In the genomic region with DNA sequence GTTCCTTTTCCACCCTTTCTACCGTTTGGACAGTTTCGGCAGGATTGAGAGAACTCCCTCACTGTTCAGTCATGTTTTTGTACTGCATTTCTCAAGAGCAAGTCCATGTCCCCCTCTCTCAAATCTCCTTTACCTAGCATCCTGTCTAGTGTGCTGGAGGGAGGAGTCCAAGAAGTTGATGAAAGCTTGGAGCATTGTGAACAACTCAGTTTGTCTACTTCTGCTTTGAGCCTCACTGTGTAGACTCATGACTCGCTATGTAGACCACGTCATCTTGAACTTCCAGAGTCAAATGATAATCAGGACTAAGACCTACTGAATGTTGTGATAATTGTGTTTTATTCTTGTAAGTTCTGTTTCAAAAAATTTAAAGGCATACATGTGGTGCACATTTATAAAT, we compare ENCODE assay signal across 22 mouse cellular contexts. TPM values are rescaled to one million over a fixed set of nuclear protein-coding genes. Genes with fewer than 3 reads are reported as not detected.
DNase-seq lines count a peak whose midpoint lies in the region; ATAC-seq and TF ChIP-seq lines count a peak whose summit lies in the region.
"Had no signal": no experiment of that assay in that cellular context is flagged by ENCODE, and none has a peak within 500 bp of the region (broad histone marks: within the 10 kb centered on the region; RNA-seq: fewer than 3 reads in every experiment).

No protein-coding gene starts in this region.

- no peak for TF ChIP-seq CTCF in liver, adult 2 months (IDR thresholded peaks at IDR 0.05; ENCODE audit: low read depth, low read length)
- TF ChIP-seq CTCF in stomach, postnatal 0 days (IDR thresholded peaks at IDR 0.05; ENCODE audit: low read depth) = no peak

- H3K4me2 ChIP-seq in stomach, embryonic 15.5 days = no peak overlapping the region
- H3K4me2 ChIP-seq in stomach, postnatal 0 days (replicated peaks; ENCODE audit: low read depth) = no peak overlapping the region
- H3K4me2 ChIP-seq in hindbrain, embryonic 12.5 days (replicated peaks) = no peak overlapping the region
- H3K4me2 ChIP-seq: forebrain, embryonic 13.5 days; heart, embryonic 13.5 days; hindbrain, embryonic 13.5 days had no signal

- ATAC-seq in stomach, embryonic 15.5 days (ENCODE audit: insufficient read depth, low FRiP score, low read depth) = no peak
- no peak for ATAC-seq in stomach, postnatal 0 days (ENCODE audit: low FRiP score, low TSS enrichment)
- ATAC-seq in megakaryocyte, adult 5-6 weeks (ENCODE audit: poor library complexity, severe bottlenecking) = peak; percentile 64
- ATAC-seq in hindbrain, embryonic 12.5 days (ENCODE audit: low FRiP score) = no peak
- ATAC-seq: forebrain, embryonic 13.5 days; forebrain, postnatal 0 days; hindbrain, postnatal 0 days had no signal

- H3K36me3 ChIP-seq in liver, adult 2 months (ENCODE audit: control insufficient read depth, insufficient read depth, low read length) = no peaks in the 10 kb centered on the region
- H3K36me3 ChIP-seq in stomach, embryonic 15.5 days = no peaks in the 10 kb centered on the region
- no peaks in the 10 kb centered on the region for H3K36me3 ChIP-seq in stomach, postnatal 0 days (ENCODE audit: control insufficient read depth, insufficient read depth, low read length)
- H3K36me3 ChIP-seq in hindbrain, embryonic 12.5 days = no peaks in the 10 kb centered on the region
- H3K36me3 ChIP-seq: heart, embryonic 13.5 days; hindbrain, embryonic 13.5 days had no signal

- no peaks in the 10 kb centered on the region for H3K9me3 ChIP-seq in stomach, embryonic 15.5 days
- H3K9me3 ChIP-seq in stomach, postnatal 0 days (ENCODE audit: control insufficient read depth, low read length) = no peaks in the 10 kb centered on the region
- no peaks in the 10 kb centered on the region for H3K9me3 ChIP-seq in hindbrain, embryonic 12.5 days (replicated peaks)
- H3K9me3 ChIP-seq: embryonic facial prominence, embryonic 10.5 days; forebrain, embryonic 13.5 days; heart, embryonic 13.5 days; hindbrain, embryonic 13.5 days had no signal

- no peak for TF ChIP-seq EP300 in stomach, postnatal 0 days (optimal IDR thresholded peaks at IDR 0.05)

- whole genome bisulfite sequencing in liver, adult 2 months = 79% methylated on average over 4 of the region's 4 CpGs
- 79% methylated on average over 4 of the region's 4 CpGs for WGBS in stomach, embryonic 15.5 days
- WGBS in stomach, postnatal 0 days = 66% methylated on average over 4 of the region's 4 CpGs
- 83% methylated on average over 4 of the region's 4 CpGs for WGBS in hindbrain, embryonic 12.5 days

- TF ChIP-seq POLR2A in liver, adult 2 months (IDR thresholded peaks at IDR 0.05; ENCODE audit: extremely low read depth, insufficient read depth, low read length) = no peak

- H3K4me1 ChIP-seq in liver, adult 2 months (ENCODE audit: control insufficient read depth, insufficient read depth, low read length) = peaks cover 2% of the 10 kb centered on the region; the same call in 1 of the 2 replicates
- peaks cover 15% of the 10 kb centered on the region for H3K4me1 ChIP-seq in stomach, embryonic 15.5 days
- H3K4me1 ChIP-seq in stomach, postnatal 0 days (replicated peaks; ENCODE audit: control insufficient read depth, insufficient read depth) = peaks cover 6% of the 10 kb centered on the region
- H3K4me1 ChIP-seq in hindbrain, embryonic 12.5 days = peaks cover 22% of the 10 kb centered on the region

- no peaks in the 10 kb centered on the region for H3K27me3 ChIP-seq in liver, adult 2 months (ENCODE audit: control insufficient read depth, insufficient read depth, low read length)
- H3K27me3 ChIP-seq in stomach, embryonic 15.5 days (replicated peaks) = no peaks in the 10 kb centered on the region
- H3K27me3 ChIP-seq in stomach, postnatal 0 days (ENCODE audit: control insufficient read depth, insufficient read depth, low read length) = no peaks in the 10 kb centered on the region
- no peaks in the 10 kb centered on the region for H3K27me3 ChIP-seq in hindbrain, embryonic 12.5 days
- H3K27me3 ChIP-seq: forebrain, embryonic 13.5 days; heart, embryonic 13.5 days; hindbrain, embryonic 13.5 days had no signal

- no peak overlapping the region for H3K9ac ChIP-seq in liver, adult 2 months (ENCODE audit: low read depth, low read length)
- no peak overlapping the region for H3K9ac ChIP-seq in stomach, embryonic 15.5 days
- no peak overlapping the region for H3K9ac ChIP-seq in stomach, postnatal 0 days (ENCODE audit: low read length)
- no peak overlapping the region for H3K9ac ChIP-seq in hindbrain, embryonic 12.5 days
- H3K9ac ChIP-seq: forebrain, embryonic 13.5 days; forebrain, postnatal 0 days; heart, embryonic 13.5 days; hindbrain, embryonic 13.5 days had no signal

- peak; percentile 9 for DNase-seq in liver, adult 2 months (ENCODE audit: extremely low read depth, low read depth, low spot score)
- DNase-seq in liver = no peak
- no peak for DNase-seq in stomach, postnatal 0 days (ENCODE audit: low spot score)
- DNase-seq in heart, postnatal 4 days = no peak
- DNase-seq: adrenal gland, adult 2 months; adrenal gland, postnatal 25 days; cerebellum, adult 18-20 months; cerebellum, adult 9-11 months; cerebellum, postnatal 36 days; forebrain, postnatal 0 days; gastrocnemius, adult 2 months; gastrocnemius, postnatal 25 days; heart, adult 11 months; heart, postnatal 36 days had no signal

- H3K27ac ChIP-seq in liver, adult 2 months (replicated peaks; ENCODE audit: insufficient read depth, low read depth, low read length) = no peak overlapping the region
- H3K27ac ChIP-seq in stomach, embryonic 15.5 days = 0 out of 2 replicates have a peak overlapping the region, but pooled peaks have one; percentile 5
- H3K27ac ChIP-seq in stomach, postnatal 0 days (replicated peaks) = no peak overlapping the region
- H3K27ac ChIP-seq in hindbrain, embryonic 12.5 days = no peak overlapping the region
- H3K27ac ChIP-seq: embryonic facial prominence, embryonic 10.5 days; forebrain, embryonic 13.5 days; gastrocnemius, adult 2 months; heart, embryonic 13.5 days; hindbrain, embryonic 13.5 days; hindbrain, postnatal 0 days had no signal

- H3K4me3 ChIP-seq in liver, adult 2 months (ENCODE audit: insufficient read depth, low read depth, low read length) = no peak overlapping the region
- H3K4me3 ChIP-seq in stomach, embryonic 15.5 days (replicated peaks) = no peak overlapping the region
- no peak overlapping the region for H3K4me3 ChIP-seq in stomach, postnatal 0 days (ENCODE audit: low read depth, low read length)
- no peak overlapping the region for H3K4me3 ChIP-seq in hindbrain, embryonic 12.5 days
- H3K4me3 ChIP-seq: embryonic facial prominence, embryonic 10.5 days; forebrain, embryonic 13.5 days; gastrocnemius, adult 2 months; heart, embryonic 13.5 days; hindbrain, embryonic 13.5 days had no signal

- H3K79me2 ChIP-seq in liver, adult 2 months (ENCODE audit: control insufficient read depth, insufficient read depth, low read length) = peaks cover 33% of the 10 kb centered on the region

RNA-seq across cellular contexts. Expression of gene Dip2b, which starts 46.4 kb away (rescaled TPM):
- total RNA-seq in liver, adult 2 months (2014; rRNA removed) = 3.1 and 5.3 TPM in 2 replicates
- polyA plus RNA-seq in liver, adult 2 months (2012; rRNA removed) = 2.0 TPM in 2 replicates
- polyA plus RNA-seq in stomach, embryonic 15.5 days (2015; fragmentation: Nextera tagmentation; extraction: Ambion mirVana) = 9.8 and 10.6 TPM in 2 replicates
- 5.2 TPM in 2 replicates for polyA plus RNA-seq in stomach, postnatal 0 days (2015; fragmentation: Nextera tagmentation; extraction: Ambion mirVana)
- 17.2 and 17.6 TPM in 2 replicates for total RNA-seq in megakaryocyte, adult 5-6 weeks (2015)
- total RNA-seq in megakaryocyte, adult 5-6 weeks (2017) = 13.5 and 14.4 TPM in 2 replicates
- 10 to 100 TPM; 38.7 to 39.2 TPM for total RNA-seq in heart, postnatal 4 days (2021)
- polyA plus RNA-seq in hindbrain, embryonic 12.5 days (2016; fragmentation: Nextera tagmentation; extraction: Ambion mirVana) = 26.8 and 27.5 TPM in 2 replicates
